9 mouse cellular contexts compared by ENCODE assay signal in genomic region chr8:10995756-10996155, GRCm38 (mm10). TPM values are rescaled to one million over a fixed set of nuclear protein-coding genes. Genes with fewer than 3 reads are reported as not detected.
DNase-seq lines count a peak whose midpoint lies in the region; ATAC-seq and TF ChIP-seq lines count a peak whose summit lies in the region.
"Had no signal": no experiment of that assay in that cellular context is flagged by ENCODE, and none has a peak within 500 bp of the region (broad histone marks: within the 10 kb centered on the region; RNA-seq: fewer than 3 reads in every experiment).

No protein-coding gene starts in this region.

- no peak for TF ChIP-seq POLR2A in heart, adult 2 months (IDR thresholded peaks at IDR 0.05; ENCODE audit: insufficient read depth, low read depth, low read length)
- no peak for TF ChIP-seq POLR2A in lung, adult 2 months (IDR thresholded peaks at IDR 0.05; ENCODE audit: borderline replicate concordance, extremely low read depth, low read depth, low read length)

- H3K36me3 ChIP-seq in heart, adult 2 months (ENCODE audit: control insufficient read depth, insufficient read depth, low read length) = no peaks in the 10 kb centered on the region
- H3K36me3 ChIP-seq in lung, embryonic 14.5 days (ENCODE audit: insufficient read depth) = peaks cover 18% of the 10 kb centered on the region
- peaks cover 70% of the 10 kb centered on the region for H3K36me3 ChIP-seq in embryonic facial prominence, embryonic 10.5 days (replicated peaks)

- no peak overlapping the region for H3K4me2 ChIP-seq in lung, embryonic 14.5 days
- H3K4me2 ChIP-seq: limb, embryonic 15.5 days had no signal

- 25% methylated on average over 2 of the region's 2 CpGs for WGBS in heart, adult 2 months
- WGBS in lung, embryonic 14.5 days = 33% methylated on average over 2 of the region's 2 CpGs
- WGBS in lung, adult 2 months = 42% methylated on average over 2 of the region's 2 CpGs
- 65% methylated on average over 2 of the region's 2 CpGs for WGBS in embryonic facial prominence, embryonic 10.5 days

- intact Hi-C loops in heart, adult 2 months (cut with DNase I) = loop anchor here (5.0 kb wide), 1 partner anchor 128 kb away; no protein-coding TSS in a partner anchor
- intact Hi-C loops in heart, postnatal 36 days (cut with DNase I) = no loop called here

- H3K79me2 ChIP-seq in heart, adult 2 months (replicated peaks; ENCODE audit: control insufficient read depth, insufficient read depth, low read length) = no peaks in the 10 kb centered on the region; the same call in 1 of the 2 replicates

- no peak for TF ChIP-seq CTCF in heart, adult 2 months (IDR thresholded peaks at IDR 0.05)
- TF ChIP-seq CTCF in lung, embryonic 14.5 days (IDR thresholded peaks at IDR 0.05; ENCODE audit: low read depth) = no peak
- TF ChIP-seq CTCF in lung, adult 2 months (IDR thresholded peaks at IDR 0.05; ENCODE audit: insufficient read depth, low read length) = no peak

- H3K4me3 ChIP-seq in heart, adult 2 months = no peak overlapping the region
- H3K4me3 ChIP-seq in lung, embryonic 14.5 days (ENCODE audit: low read depth, low read length) = no peak overlapping the region
- no peak overlapping the region for H3K4me3 ChIP-seq in lung, adult 2 months (replicated peaks; ENCODE audit: extremely low read depth, low read depth, low read length)
- H3K4me3 ChIP-seq in embryonic facial prominence, embryonic 10.5 days = no peak overlapping the region
- H3K4me3 ChIP-seq: limb, embryonic 15.5 days had no signal

- DNase-seq in heart, adult 2 months = no peak
- DNase-seq in heart, postnatal 36 days = no peak
- peak; percentile 72 for DNase-seq in lung, embryonic 14.5 days
- DNase-seq in lung, adult 2 months = no peak
- DNase-seq in embryonic facial prominence, embryonic 10.5 days (ENCODE audit: low spot score) = no peak
- peak; percentile 39 for DNase-seq in heart, postnatal 4 days
- DNase-seq in frontal cortex, postnatal 14 days (ENCODE audit: low spot score in 2 of 2) = no peak

- ATAC-seq in lung, embryonic 14.5 days (ENCODE audit: insufficient read depth) = peak; percentile 66
- ATAC-seq in activated CD4-positive, CD25-positive, alpha-beta regulatory T cell, adult 4 months = no peak

- TF ChIP-seq EP300 in heart, adult 2 months (IDR thresholded peaks at IDR 0.05; ENCODE audit: insufficient read depth, low read depth, low read length) = no peak

- peak overlapping the region; percentile 8; the same call in 1 of the 2 replicates for H3K9ac ChIP-seq in heart, adult 2 months (ENCODE audit: low read depth, low read length)
- H3K9ac ChIP-seq in lung, embryonic 14.5 days = no peak overlapping the region
- H3K9ac ChIP-seq: limb, embryonic 15.5 days had no signal

- no peaks in the 10 kb centered on the region for H3K9me3 ChIP-seq in lung, embryonic 14.5 days (ENCODE audit: low read depth, low read length)
- peaks cover 4% of the 10 kb centered on the region; the same call in 1 of the 2 replicates for H3K9me3 ChIP-seq in embryonic facial prominence, embryonic 10.5 days
- H3K9me3 ChIP-seq: limb, embryonic 15.5 days had no signal

- peaks cover 12% of the 10 kb centered on the region for H3K4me1 ChIP-seq in heart, adult 2 months (ENCODE audit: control insufficient read depth, insufficient read depth, low read length)
- peaks cover 27% of the 10 kb centered on the region for H3K4me1 ChIP-seq in lung, embryonic 14.5 days (ENCODE audit: insufficient read depth)
- peaks cover 8% of the 10 kb centered on the region; the same call in 1 of the 2 replicates for H3K4me1 ChIP-seq in lung, adult 2 months (ENCODE audit: control insufficient read depth, insufficient read depth, low read length)
- peaks cover 70% of the 10 kb centered on the region for H3K4me1 ChIP-seq in embryonic facial prominence, embryonic 10.5 days

- H3K27ac ChIP-seq in heart, adult 2 months = no peak overlapping the region
- H3K27ac ChIP-seq in lung, embryonic 14.5 days (ENCODE audit: low read depth) = peak overlapping the region; percentile 10; the same call in 1 of the 2 replicates
- H3K27ac ChIP-seq in embryonic facial prominence, embryonic 10.5 days (replicated peaks) = 0 out of 2 replicates have a peak overlapping the region, but pooled peaks have one; percentile 20
- H3K27ac ChIP-seq: limb, embryonic 15.5 days had no signal

- no peaks in the 10 kb centered on the region for H3K27me3 ChIP-seq in heart, adult 2 months (ENCODE audit: control insufficient read depth, insufficient read depth, low read length)
- no peaks in the 10 kb centered on the region for H3K27me3 ChIP-seq in lung, embryonic 14.5 days (ENCODE audit: insufficient read depth, low read length)
- no peaks in the 10 kb centered on the region for H3K27me3 ChIP-seq in embryonic facial prominence, embryonic 10.5 days (replicated peaks; ENCODE audit: low read depth, poor library complexity, severe bottlenecking)
- H3K27me3 ChIP-seq: limb, embryonic 15.5 days had no signal

RNA-seq across cellular contexts. Expression of gene Irs2, which starts 12.5 kb away (rescaled TPM):
- total RNA-seq in heart, adult 2 months (2021) = 10 to 100 TPM; 13.5 to 19.0 TPM
- polyA plus RNA-seq in heart, adult 2 months (2012; rRNA removed) = 4.5 TPM in 2 replicates
- total RNA-seq in heart, postnatal 36 days (2021) = 10 to 100 TPM; 13.2 to 33.5 TPM
- polyA plus RNA-seq in lung, embryonic 14.5 days (2014; fragmentation: Nextera tagmentation; extraction: Ambion mirVana) = 5.7 TPM in 2 replicates
- polyA plus RNA-seq in lung, adult 2 months (2012; rRNA removed) = 20.7 and 27.1 TPM in 2 replicates
- polyA plus RNA-seq in embryonic facial prominence, embryonic 10.5 days (2016; fragmentation: Nextera tagmentation; extraction: Ambion mirVana) = 7.9 and 8.1 TPM in 2 replicates
- total RNA-seq in heart, postnatal 4 days (2021) = 10 to 100 TPM; 39.5 to 47.6 TPM
- under 1 TPM; 0.48 to 0.83 TPM for polyA plus RNA-seq in activated CD4-positive, CD25-positive, alpha-beta regulatory T cell, adult 4 months (2017; shearing (Covaris generic))

Comparison
In these comparisons a context has a peak if more than half of its experiments do, and no peak if none do; other contexts are left out.
1. DNase-seq: peak in lung, embryonic 14.5 days (single experiment) and heart, postnatal 4 days (single experiment); none in heart, adult 2 months (0 of 2), heart, postnatal 36 days (0 of 2), lung, adult 2 months (single experiment), embryonic facial prominence, embryonic 10.5 days (single experiment) and frontal cortex, postnatal 14 days (0 of 2).